Mouse (Mus musculus): Measurements from ENCODE around the gene Glipr1l1. TPM values are rescaled to one million over a fixed set of nuclear protein-coding genes. Genes with fewer than 3 reads are reported as not detected.

Gene Glipr1l1
- polyA plus RNA-seq (2017; shearing (Covaris generic)) = not detected

DNA sequence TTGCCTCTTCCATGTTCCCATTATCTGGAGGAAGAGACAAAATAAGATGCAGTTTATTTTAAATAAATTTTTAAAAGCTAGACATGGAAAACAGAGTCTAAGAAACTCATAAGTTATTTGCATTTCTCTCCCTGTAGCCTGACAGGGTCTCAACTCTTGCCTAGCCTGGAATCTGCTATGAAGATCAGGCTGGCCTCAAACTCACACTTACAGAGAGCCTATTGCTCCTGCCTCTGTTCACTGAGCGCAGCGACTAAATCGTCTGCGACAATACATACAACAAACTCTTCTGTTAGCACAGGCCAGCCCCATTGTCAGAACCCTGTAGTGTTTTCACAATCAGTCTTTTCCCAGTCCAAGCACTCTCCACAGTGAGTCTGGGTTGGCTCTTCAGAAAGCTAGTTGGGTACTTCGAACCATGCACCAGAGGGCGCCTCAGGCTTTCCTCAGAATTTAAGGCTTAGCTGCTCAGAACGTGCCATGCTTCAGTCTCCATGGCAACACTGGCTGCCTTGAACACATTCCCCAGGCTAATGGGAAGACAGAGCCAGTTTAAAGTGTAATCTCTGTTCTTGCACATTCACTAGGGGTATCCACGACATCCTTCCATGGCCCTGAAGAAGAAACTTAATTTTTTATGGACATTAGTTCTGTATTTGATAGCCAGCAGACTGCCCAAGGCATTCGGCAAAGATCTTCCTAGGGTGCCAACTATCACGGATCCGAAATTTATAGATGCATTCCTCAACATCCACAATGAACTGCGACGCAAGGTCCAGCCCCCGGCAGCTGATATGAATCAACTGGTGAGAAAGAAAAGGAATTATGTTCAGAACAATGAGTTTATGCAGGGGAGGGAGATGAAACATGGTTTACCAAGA, at the start of gene Glipr1l1:
Glipr1l1 (plus strand) TSS at position 488 of the 881 bp plus-strand sequence.

DNA sequence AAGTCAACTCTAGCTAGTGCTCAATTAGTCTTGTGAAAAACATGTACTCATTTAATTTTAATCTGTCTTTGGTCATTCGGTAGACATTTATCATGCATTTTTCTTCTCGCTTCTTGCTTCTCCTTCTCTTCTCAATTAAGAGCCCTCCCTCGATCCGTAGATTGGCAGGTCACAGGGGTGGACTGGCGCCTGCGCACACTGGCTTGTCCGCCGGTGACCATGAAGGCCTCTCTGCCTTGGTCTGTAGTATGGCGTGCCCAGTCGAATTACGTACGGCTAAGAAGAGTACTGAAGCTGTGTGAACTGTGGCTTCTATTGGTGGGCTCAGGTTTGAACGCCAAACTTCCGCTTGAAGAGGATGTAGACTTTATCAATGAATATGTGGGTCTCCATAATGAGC, 23.2 kb downstream of the Glipr1l1 start, which contains the start of gene Glipr1l2:
Glipr1l2 (plus strand) TSS at position 198 of the 400 bp plus-strand sequence.

Other genes with a start within 250 kb of the Glipr1l1 start
- 57.2 TPM for gene Krr1, start 87.5 kb upstream of the Glipr1l1 start, polyA plus RNA-seq (2017; shearing (Covaris generic))
- 142 TPM for gene Glipr1, start 57.6 kb upstream of the Glipr1l1 start, polyA plus RNA-seq (2017; shearing (Covaris generic))
- gene Glipr1l2, start 23.2 kb downstream of the Glipr1l1 start, polyA plus RNA-seq (2017; shearing (Covaris generic)) = not detected
- not detected for gene Glipr1l3, start 100.1 kb downstream of the Glipr1l1 start, polyA plus RNA-seq (2017; shearing (Covaris generic))
- 0.17 TPM for gene Caps2, start 103.4 kb downstream of the Glipr1l1 start, polyA plus RNA-seq (2017; shearing (Covaris generic))
- not detected for gene Kcnc2, start 210.9 kb downstream of the Glipr1l1 start, polyA plus RNA-seq (2017; shearing (Covaris generic))